Mouse (Mus musculus) embryonic facial prominence, embryonic 15.5 days (tissue): Measurements from ENCODE around the gene Abo. TPM values are rescaled to one million over a fixed set of nuclear protein-coding genes. Genes with fewer than 3 reads are reported as not detected.

Experiments used
- ATAC-seq: fragments of 200-750 bp; cut with Nextera tagmentation; 2 replicates; pipeline ENCODE4 v1.8.0; 2017; ENCODE audit warnings: low read depth, moderate TSS enrichment; ENCODE audit not compliant: insufficient number of reproducible peaks, low FRiP score, low TSS enrichment
- H3K27ac ChIP-seq: fragments of 300-500 bp; sonication (generic); replicated peaks from 2 replicates; pipeline ENCODE4 v1.5.1; 2015; ENCODE audit warnings: mild to moderate bottlenecking, inconsistent platforms
- H3K27me3 ChIP-seq: fragments of 300-500 bp; sonication (generic); 2 replicates; pipeline ENCODE4 v1.6.1; 2015; ENCODE audit warnings: inconsistent platforms
- H3K36me3 ChIP-seq: fragments of 300-500 bp; sonication (generic); 2 replicates; pipeline ENCODE4 v1.6.1; 2015; ENCODE audit warnings: mild to moderate bottlenecking, inconsistent platforms
- H3K4me1 ChIP-seq: fragments of 300-500 bp; sonication (generic); 2 replicates; pipeline ENCODE4 v1.6.1; 2015; ENCODE audit warnings: inconsistent platforms
- H3K4me2 ChIP-seq: fragments of 300-500 bp; sonication (generic); replicated peaks from 2 replicates; pipeline ENCODE4 v1.6.1; 2015; ENCODE audit warnings: mild to moderate bottlenecking, inconsistent platforms
- H3K4me3 ChIP-seq: fragments of 300-500 bp; sonication (generic); replicated peaks from 2 replicates; pipeline ENCODE4 v1.5.1; 2015; ENCODE audit warnings: mild to moderate bottlenecking, inconsistent platforms
- H3K9ac ChIP-seq: fragments of 300-500 bp; sonication (generic); 2 replicates; pipeline ENCODE4 v1.6.1; 2015; ENCODE audit warnings: inconsistent platforms
- H3K9me3 ChIP-seq: fragments of 300-500 bp; sonication (generic); replicated peaks from 2 replicates; pipeline ENCODE4 v1.6.1; 2016; ENCODE audit warnings: inconsistent platforms
- WGBS: fragments of 180-500 bp; shearing (Covaris S2); methylation state at CpG from one replicate; pipeline ENCODE4 v1.1.7; 2015; 5-methylcytosine and 5-hydroxymethylcytosine counted together
- polyA plus RNA-seq: library from polyadenylated mRNA; unstranded; fragments of >200 nt; fragmentation: Nextera tagmentation; extraction: Ambion mirVana; gene quantifications from 2 replicates; pipeline ENCODE4 v1.2.1, GENCODE M21; 2015

The Abo gene
- polyA plus RNA-seq, 1 experiment from 2014 or later: not detected

GRCm38 (mm10) chr2:26832478-26832877 is 32.3 kb downstream of the Abo start:
- ATAC-seq: no peak
- WGBS: 68% methylated on average over 2 of the region's 2 CpGs

GRCm38 (mm10) chr2:26828047-26828446 is 36.7 kb downstream of the Abo start:
- Histone ChIP-seq H3K9ac (no peak overlapping the region), H3K27ac (no peak overlapping the region), H3K9me3 (no peaks in the 10 kb centered on the region), H3K4me3 (no peak overlapping the region), H3K36me3 (no peaks in the 10 kb centered on the region), H3K4me2 (no peak overlapping the region), H3K4me1 (no peaks in the 10 kb centered on the region), H3K27me3 (no peaks in the 10 kb centered on the region)
- WGBS: 80% methylated on average over 1 of the region's 1 CpGs
- no peak for ATAC-seq

More at GRCm38 (mm10) chr2:26832478-26832877, 32.3 kb downstream of the Abo start:
- no peak overlapping the region for H3K9ac ChIP-seq
- no peak overlapping the region for H3K27ac ChIP-seq
- H3K4me2 ChIP-seq: no peak overlapping the region
- H3K36me3 ChIP-seq: no peaks in the 10 kb centered on the region
- no peaks in the 10 kb centered on the region for H3K27me3 ChIP-seq
- H3K4me1 ChIP-seq: no peaks in the 10 kb centered on the region
- no peaks in the 10 kb centered on the region for H3K9me3 ChIP-seq
- no peak overlapping the region for H3K4me3 ChIP-seq

DNA sequence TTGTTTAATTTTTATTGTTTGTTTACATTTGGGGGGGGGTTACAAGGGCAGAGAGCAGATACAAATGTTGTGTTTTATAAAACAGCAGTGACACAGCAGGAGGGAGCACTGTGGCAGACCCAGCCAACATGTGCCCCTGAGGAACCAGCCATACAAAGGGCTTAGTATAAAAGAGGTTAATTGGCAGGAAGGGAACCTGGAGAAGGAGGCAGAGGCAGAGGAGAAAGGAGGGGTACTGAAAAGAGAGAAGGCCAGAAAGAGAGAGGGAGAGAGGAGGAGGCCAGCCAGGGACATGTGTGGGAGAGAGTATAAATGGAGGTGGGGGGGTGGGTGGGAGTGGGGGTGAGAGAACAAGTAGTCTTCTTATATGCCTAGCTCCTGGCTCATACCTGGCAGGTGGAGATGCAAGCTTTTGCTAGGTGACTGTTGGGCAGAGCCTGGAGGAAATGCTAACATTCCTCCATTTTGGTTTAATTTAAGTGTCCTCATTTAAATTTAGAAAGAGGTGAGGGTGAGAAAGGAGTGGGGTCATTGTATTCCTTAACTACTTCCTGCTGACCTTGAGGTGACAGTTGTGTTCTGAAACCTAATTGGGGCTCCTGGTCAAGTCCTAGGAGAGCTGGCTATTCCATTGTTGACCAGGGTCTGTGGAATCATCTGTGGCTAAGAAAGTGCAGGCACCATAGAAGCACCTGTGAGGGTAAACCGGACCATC is 37.4 kb downstream of the Abo start:
- Histone ChIP-seq H3K9ac (no peak overlapping the region), H3K27me3 (no peaks in the 10 kb centered on the region)
- no peak for ATAC-seq

More for the DNA sequence above, 37.4 kb downstream of the Abo start:
- Histone ChIP-seq H3K27ac (no peak overlapping the region), H3K4me2 (no peak overlapping the region), H3K9me3 (no peaks in the 10 kb centered on the region), H3K36me3 (no peaks in the 10 kb centered on the region), H3K4me1 (no peaks in the 10 kb centered on the region), H3K4me3 (no peak overlapping the region)
- WGBS: 85% methylated on average over 1 of the region's 1 CpGs

Other genes starting within 250 kb of the Abo start
- 44.0 and 48.6 TPM in 2 replicates for gene Fam69b, start 236.5 kb downstream of the Abo start, polyA plus RNA-seq
- not detected in 2 replicates for gene Lcn4, start 193.7 kb downstream of the Abo start, polyA plus RNA-seq
- 28.4 and 28.8 TPM in 2 replicates for gene Surf6, start 37.9 kb upstream of the Abo start, polyA plus RNA-seq
- 52.4 and 56.4 TPM in 2 replicates for gene Med22, start 45.7 kb upstream of the Abo start, polyA plus RNA-seq
- gene Rpl7a, start 45.8 kb upstream of the Abo start, polyA plus RNA-seq: 584 and 598 TPM in 2 replicates
- gene Surf2, start 51.4 kb upstream of the Abo start, polyA plus RNA-seq: 38.2 TPM in 2 replicates
- gene Surf1, start 51.6 kb upstream of the Abo start, polyA plus RNA-seq: 58.4 and 60.4 TPM in 2 replicates
- gene Surf4, start 68.9 kb upstream of the Abo start, polyA plus RNA-seq: 265 and 273 TPM in 2 replicates
- 0.07 and 0.14 TPM in 2 replicates for gene Stkld1, start 69.1 kb upstream of the Abo start, polyA plus RNA-seq
- gene Rexo4, start 99.4 kb upstream of the Abo start, polyA plus RNA-seq: 43.2 and 48.6 TPM in 2 replicates
- gene Adamts13, start 108.4 kb upstream of the Abo start, polyA plus RNA-seq: 0.12 and 0.25 TPM in 2 replicates
- 72.7 and 82.7 TPM in 2 replicates for gene Cacfd1, start 144.9 kb upstream of the Abo start, polyA plus RNA-seq
- gene Slc2a6, start 163.0 kb upstream of the Abo start, polyA plus RNA-seq: 0.91 and 1.1 TPM in 2 replicates
- 63.7 and 71.1 TPM in 2 replicates for gene Mymk, start 207.2 kb upstream of the Abo start, polyA plus RNA-seq
- gene Adamtsl2, start 214.4 kb upstream of the Abo start, polyA plus RNA-seq: 3.8 and 5.0 TPM in 2 replicates